Mouse (Mus musculus): ENCODE data around the gene Col18a1.

- TF ChIP-seq CTCF (IDR thresholded peaks at IDR 0.05), result peak; percentile 3; the same call in 1 of the 2 replicates
- TF ChIP-seq EP300 (IDR thresholded peaks at IDR 0.05), result no peak
Observed at GRCm38 (mm10) chr10:77017662-77018061, 148.7 kb downstream of the Col18a1 start.

All from lung, postnatal 0 days (tissue).